ENCODE assay signal across 11 mouse cellular contexts in genomic region chr3:104334760-104335159, GRCm38 (mm10).
"Had no signal": no experiment of that assay in that cellular context is flagged by ENCODE, and none has a peak within 500 bp of the region (broad histone marks: within the 10 kb centered on the region; RNA-seq: fewer than 3 reads in every experiment).

No protein-coding gene starts in this region.

- DNase-seq: kidney, adult 11 months; kidney, adult 8-10 months; kidney, postnatal 10 days; kidney, postnatal 36 days; layer of hippocampus, postnatal 36 days; liver; lung, adult 18-20 months; right cerebral cortex, adult 18-20 months; right cerebral cortex, postnatal 14 days; thymus, adult 18-20 months; thymus, postnatal 36 days had no signal
